Mouse (Mus musculus) mouse embryonic stem cell (cell line): ENCODE results near the gene Kif24.

Experiments
- in situ Hi-C, 2 experiments: fragments of 300-500 bp; cut with MboI; formaldehyde crosslinking; loops; 1 replicate in 1 of 2; 3 replicates in 1 of 2; pipeline ENCODE4 v1.14.3; 2019 to 2020; ENCODE audit warnings: low sequenced_read_pairs in 2 of 2, low pct_unique_long_range_greater_than_20kb in 1 of 2, mixed read lengths in 1 of 2; ENCODE audit not compliant: unreplicated experiment in 1 of 2

The Kif24 gene

DNA sequence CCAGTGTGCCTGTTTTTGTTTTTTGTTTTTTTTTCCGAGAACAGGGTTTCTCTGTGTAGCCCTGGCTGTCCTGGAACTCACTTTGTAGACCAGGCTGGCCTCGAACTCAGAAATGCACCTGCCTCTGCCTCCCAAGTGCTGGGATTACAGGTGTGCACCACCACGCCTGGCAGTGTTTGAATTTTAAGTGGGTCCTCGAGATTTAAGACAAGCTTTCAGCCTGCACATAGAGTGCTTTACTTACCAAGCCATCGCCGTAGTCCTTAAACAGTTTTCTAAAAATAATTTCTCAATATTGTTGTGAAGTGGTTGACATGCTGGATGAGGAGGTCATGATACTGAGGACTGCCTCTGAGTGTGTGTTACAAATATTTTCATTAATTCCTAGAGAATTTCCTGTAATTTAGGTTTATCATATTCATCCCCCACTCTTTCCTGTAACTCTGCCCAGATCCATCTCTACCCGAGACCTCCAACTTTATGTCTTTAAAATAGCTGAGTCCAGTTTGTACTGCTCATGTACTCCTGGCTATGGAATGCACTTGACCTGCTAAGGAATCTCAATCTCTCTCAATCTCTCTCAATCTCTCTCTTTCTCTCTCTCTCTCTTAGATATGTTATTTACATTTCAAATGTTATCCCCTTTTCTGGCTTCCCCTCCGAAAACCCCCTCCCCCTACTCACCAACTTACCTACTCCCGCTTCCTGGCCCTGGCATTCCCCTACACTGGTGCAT is 94.8 kb downstream of the Kif24 start:
- in situ Hi-C loops = no loop called here

- in situ Hi-C loops = no loop called here
Observed at GRCm38 (mm10) chr4:41368198-41368597, 96.5 kb downstream of the Kif24 start.

DNA sequence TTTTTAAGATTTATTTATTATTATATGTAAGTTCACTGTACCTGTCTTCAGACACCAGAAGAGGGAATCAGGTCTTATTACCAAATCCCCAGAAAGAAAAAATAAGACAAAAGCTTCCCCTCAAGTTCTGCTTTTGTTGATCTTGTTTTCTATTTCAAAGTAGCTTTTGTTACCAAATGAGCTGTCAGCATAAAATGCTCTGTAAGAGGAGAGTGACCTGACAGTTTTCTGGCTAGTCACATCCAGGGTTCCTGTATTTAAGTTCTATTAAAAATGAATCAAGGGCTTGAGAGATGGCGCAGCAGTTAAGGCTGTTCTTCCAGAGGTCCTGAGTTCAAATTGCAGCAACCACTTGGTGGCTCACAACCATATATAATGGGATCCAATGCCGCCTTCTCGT is 103.6 kb downstream of the Kif24 start:
- in situ Hi-C loops = no loop called here

- in situ Hi-C loops = no loop called here
Observed at GRCm38 (mm10) chr4:41359358-41359757, 105.3 kb downstream of the Kif24 start.

DNA sequence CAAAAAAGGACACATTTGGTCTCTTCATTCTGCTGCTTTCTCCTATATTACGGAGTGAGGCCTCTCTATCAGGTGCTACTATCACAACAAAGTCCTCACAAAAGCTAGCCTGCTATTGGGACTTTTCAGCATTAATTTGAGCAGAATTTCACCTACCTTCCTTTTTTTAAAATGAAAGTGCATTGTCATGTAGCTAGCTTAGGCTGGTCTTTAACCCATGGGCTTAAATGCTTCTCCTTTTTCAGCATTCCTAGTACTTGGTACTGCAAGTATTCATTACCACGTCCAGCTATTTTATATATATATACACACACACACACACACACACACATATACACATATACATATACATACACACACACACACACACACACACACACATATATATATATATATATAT is 106.0 kb downstream of the Kif24 start:
- in situ Hi-C loops = no loop called here

DNA sequence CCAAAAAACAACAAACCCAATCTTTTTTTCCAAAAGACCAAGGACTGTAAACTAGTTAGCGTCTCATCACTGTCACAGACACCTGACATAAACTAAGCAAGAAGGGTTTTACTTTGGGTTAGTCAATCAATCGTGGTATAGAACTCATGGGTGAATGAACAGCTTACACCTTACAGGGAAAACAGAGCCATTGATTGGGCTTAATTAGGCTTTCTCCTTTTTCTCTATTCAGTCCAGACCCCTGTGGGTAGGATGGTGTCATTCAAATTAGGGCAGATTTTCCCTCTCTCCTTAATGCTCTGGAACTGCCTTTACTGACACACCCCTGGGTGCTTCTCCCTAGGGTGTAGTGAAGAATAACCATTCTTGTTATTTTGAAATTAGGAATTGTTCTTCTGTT is 107.5 kb downstream of the Kif24 start:
- in situ Hi-C loops = no loop called here

DNA sequence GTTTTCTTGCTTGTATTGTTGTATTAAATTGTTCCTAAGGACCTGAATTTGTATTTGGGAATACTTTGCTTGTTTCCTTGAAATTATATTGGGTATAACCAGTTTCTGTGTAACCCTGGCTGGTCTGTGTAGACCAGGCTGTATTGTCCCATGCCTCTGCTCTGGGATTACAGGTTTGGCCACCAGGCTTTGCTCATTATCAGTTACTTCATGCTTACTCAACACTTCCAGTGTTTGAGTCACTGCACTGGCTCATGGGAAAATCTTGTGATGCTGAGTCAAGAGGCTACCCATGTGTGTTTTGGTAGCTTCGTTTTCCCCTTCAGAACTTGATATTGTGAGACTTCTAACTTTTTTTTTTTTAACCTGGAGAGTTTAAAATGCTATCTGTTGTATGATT is 111.4 kb downstream of the Kif24 start:
- in situ Hi-C loops = no loop called here

DNA sequence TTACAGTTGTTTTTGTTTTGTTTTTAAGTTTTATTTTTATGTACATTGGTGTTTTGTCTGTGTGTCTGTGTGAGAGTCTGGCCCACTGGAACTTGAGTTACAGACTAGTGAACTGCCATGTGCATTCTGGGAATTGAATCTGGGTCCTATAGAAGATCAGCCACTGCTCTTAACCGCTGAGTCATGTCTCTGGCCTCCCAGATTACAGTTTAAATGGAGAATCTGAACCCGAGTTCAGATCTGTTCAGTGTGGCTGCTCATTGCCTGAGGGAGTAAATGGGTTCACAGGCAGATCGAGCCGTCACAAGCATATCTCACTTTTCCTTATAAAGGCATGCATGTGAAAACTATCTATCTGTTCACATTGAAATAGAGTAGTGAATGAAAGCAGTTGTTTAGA is 111.9 kb downstream of the Kif24 start:
- in situ Hi-C loops = no loop called here

- in situ Hi-C loops = no loop called here
Observed at GRCm38 (mm10) chr4:41349199-41349591, 115.5 kb downstream of the Kif24 start.

DNA sequence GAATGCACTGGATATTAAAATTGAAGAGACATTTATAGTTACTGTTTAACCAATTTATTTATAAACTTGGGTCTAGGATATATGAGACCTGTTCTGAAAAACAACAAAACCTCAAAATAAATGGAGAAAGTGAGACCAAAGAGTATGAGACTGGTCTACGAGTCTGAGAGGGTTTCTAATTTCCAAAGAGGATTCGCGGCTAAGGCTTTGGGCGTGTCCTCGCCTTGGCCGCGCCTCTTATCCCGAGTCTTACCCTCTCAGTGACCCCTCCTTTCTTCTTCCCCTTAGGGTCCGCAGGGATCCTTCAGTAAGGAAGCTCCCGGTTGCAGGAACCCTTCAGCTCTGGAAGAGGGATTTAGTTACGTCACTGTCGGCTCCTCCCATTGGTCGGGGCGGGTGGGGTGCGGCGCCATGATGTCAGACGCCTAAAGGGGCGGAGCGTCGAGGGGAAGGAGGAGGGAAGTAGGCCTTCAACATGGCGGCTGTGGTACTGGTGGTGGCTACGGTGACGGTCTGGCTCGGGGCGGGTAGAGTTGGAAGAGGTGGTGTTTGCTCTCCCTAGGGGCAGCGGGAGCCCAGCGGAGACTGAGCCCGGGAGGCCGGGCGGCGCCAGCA is 116.0 kb downstream of the Kif24 start, which contains the start of gene Ubap1:
TSS of gene Ubap1 (plus strand) at position 413 of the 615 bp plus-strand sequence.
- in situ Hi-C loops = no loop called here

- in situ Hi-C loops = no loop called here
Observed at GRCm38 (mm10) chr4:41347839-41348238, 116.8 kb downstream of the Kif24 start.

- in situ Hi-C loops = no loop called here
Observed at GRCm38 (mm10) chr4:41346011-41346410, 118.7 kb downstream of the Kif24 start.

DNA sequence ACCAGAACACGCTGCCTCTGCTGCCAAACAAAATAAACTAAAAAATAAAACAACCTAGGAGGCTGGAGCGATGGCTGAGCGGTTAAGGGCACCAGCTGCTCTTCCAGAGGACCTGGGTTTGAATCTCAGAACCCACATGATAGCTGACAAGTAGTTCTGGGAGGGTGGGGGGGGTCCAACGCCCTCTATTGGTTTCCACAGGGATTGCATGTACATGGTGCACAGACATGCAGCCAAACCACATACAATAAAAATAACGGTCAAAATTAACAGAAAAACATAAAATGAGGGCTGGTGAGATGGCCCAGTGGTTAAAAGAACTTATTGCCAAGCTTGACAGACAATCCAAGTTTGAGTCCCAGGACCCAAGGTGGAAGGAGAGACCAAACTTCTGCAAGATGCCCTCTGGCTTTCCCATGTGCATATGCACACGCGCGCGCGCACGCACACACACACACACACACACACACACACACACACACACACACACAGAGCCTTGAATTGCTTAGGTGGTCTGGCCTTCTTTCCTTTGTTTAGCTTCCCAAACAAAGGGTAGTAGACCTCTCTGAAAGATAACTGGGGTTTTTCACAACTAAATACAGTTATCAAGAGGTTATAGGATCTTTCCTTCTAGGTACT is 123.7 kb downstream of the Kif24 start:
- in situ Hi-C loops = loop anchor here in 1 of 2 experiments (5.0 kb wide), 1 partner anchor 34 kb away; no protein-coding TSS in a partner anchor
